Mouse (Mus musculus) 416B (cell line): ENCODE measurements at regions not wholly inside any gene's neighbourhood (a gene's known extent, or its start where the extent isn't known, plus 50 kb on each side); places are given as distances from the start of the nearest gene placed in this dataset.

Source experiments
- DNase-seq: peaks from one replicate; pipeline ENCODE4 v3.0.0; 2011; ENCODE audit warnings: low read depth

- DNase-seq: peak; percentile 57
These were observed 56.5 kb upstream of the Phox2b start for GRCm38 (mm10) chr5:67155582-67155981.

GRCm38 (mm10) chr5:67156911-67157310, 57.8 kb upstream of the Phox2b start:
- DNase-seq: no peak

GRCm38 (mm10) chr5:67176827-67177226, 77.7 kb upstream of the Phox2b start:
- no peak for DNase-seq

GRCm38 (mm10) chr5:67179221-67179620, 80.1 kb upstream of the Phox2b start:
- no peak for DNase-seq

GRCm38 (mm10) chr5:67189376-67189901, 70.9 kb upstream of the Tmem33 start:
- peak; percentile 51 for DNase-seq

- no peak for DNase-seq
These were observed 66.3 kb upstream of the Tmem33 start for GRCm38 (mm10) chr5:67194065-67194464.

- no peak for DNase-seq
These were observed 55.2 kb upstream of the Tmem33 start for GRCm38 (mm10) chr5:67205083-67205738.
